Mouse (Mus musculus): Measurements from ENCODE around the gene Gm49368.

DNA sequence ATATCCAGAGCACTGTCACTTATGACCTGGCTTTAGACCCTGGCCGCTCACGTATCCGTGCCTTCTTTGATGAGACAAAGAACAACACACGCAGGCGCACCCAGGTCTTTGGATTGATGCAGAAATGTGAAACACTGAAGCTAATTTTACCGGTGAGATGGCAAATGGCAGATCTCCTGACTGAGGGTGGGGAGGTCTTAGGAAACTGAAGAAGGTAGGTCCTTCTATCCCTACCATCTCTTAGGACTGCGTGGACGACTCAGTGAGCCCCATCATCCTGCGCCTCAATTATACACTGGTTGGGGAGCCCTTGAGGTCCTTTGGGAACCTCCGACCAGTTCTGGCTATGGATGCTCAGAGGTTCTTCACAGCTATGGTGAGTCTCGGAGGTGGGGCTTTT, 49.6 kb downstream of the Gm49368 start:
- TF ChIP-seq CTCF (IDR thresholded peaks at IDR 0.05; ENCODE audit: low read depth): no peak
- TF ChIP-seq EP300 (IDR thresholded peaks at IDR 0.05; ENCODE audit: low read depth): no peak

Measured in heart, postnatal 0 days (tissue).